ENCODE assay signal across 10 mouse cellular contexts in the genomic region with DNA sequence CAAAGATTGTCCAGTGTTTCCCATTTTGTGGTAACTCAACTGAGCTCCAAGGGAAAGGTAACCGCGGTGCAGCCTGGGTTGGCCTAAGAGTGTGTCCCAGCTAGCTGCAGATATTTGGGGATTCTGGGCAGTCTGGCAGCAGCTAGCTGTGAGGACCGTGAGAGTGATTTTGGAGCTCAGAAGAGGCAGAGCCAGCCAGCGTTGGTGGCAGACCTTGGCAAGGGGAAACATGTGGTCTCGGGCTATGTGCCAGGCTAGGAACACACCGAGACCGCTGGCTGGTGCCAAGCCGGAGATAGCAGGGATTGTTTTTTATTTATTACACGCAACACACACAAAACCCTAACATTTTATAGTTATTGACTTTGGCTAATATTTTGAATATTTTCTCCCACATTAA. TPM values are rescaled to one million over a fixed set of nuclear protein-coding genes. Genes with fewer than 3 reads are reported as not detected.
A peak's percentile ranks its signal among the peaks of the same experiment; 100 is the strongest.
DNase-seq lines count a peak whose midpoint lies in the region.
"Had no signal": no experiment of that assay in that cellular context is flagged by ENCODE, and none has a peak within 500 bp of the region (broad histone marks: within the 10 kb centered on the region; RNA-seq: fewer than 3 reads in every experiment).

No protein-coding gene starts in this region.

- DNase-seq in heart, adult 11 months: peak; percentile 4
- DNase-seq in heart, postnatal 10 days: no peak
- DNase-seq in ovary, adult 18-20 months (ENCODE audit: low spot score): peak; percentile 46
- DNase-seq in ovary, postnatal 14 days (ENCODE audit: low spot score): no peak
- peak; percentile 30 for DNase-seq in cerebellum, adult 11 months
- DNase-seq in cerebellum, postnatal 4 days (ENCODE audit: low spot score in 2 of 2): peak; percentile 25 to 64
- DNase-seq in urinary bladder, postnatal 36 days (ENCODE audit: low spot score in 2 of 2): no peak
- no peak for DNase-seq in kidney, adult 18-20 months
- DNase-seq: thymus, postnatal 36 days had no signal

- intact Hi-C loops in heart, postnatal 10 days (cut with DNase I): no loop called here

RNA-seq across cellular contexts. Expression of a gene that starts 45.1 kb away (rescaled TPM):
- total RNA-seq in heart, postnatal 10 days (2021): not detected
- total RNA-seq: liver, adult 2 months had no signal

Comparison
In these comparisons a context has a peak if more than half of its experiments do, and no peak if none do; other contexts are left out.
1. DNase-seq: peak in heart, adult 11 months (single experiment), ovary, adult 18-20 months (single experiment), cerebellum, adult 11 months (single experiment) and cerebellum, postnatal 4 days (2 of 2); none in heart, postnatal 10 days (0 of 2), ovary, postnatal 14 days (single experiment), urinary bladder, postnatal 36 days (0 of 2) and kidney, adult 18-20 months (single experiment).